Mouse (Mus musculus): ENCODE measurements at regions not wholly inside any gene's neighbourhood (a gene's known extent, or its start where the extent isn't known, plus 50 kb on each side); places are given as distances from the start of the nearest gene placed in this dataset.

GRCm38 (mm10) chr4:124442491-124443129 is 168.0 kb downstream of the 3100002H09Rik start:
- H3K9me3 ChIP-seq = no peaks in the 10 kb centered on the region
- no peak overlapping the region for H3K4me2 ChIP-seq (replicated peaks)
- peaks cover 56% of the 10 kb centered on the region for H3K27me3 ChIP-seq (replicated peaks)
- peaks cover 12% of the 10 kb centered on the region for H3K4me1 ChIP-seq
- no peak overlapping the region for H3K27ac ChIP-seq
- 9% methylated on average over 10 of the region's 10 CpGs for WGBS
- no peak for ATAC-seq (ENCODE audit: low FRiP score, low read depth)
- no peaks in the 10 kb centered on the region for H3K36me3 ChIP-seq
- H3K9ac ChIP-seq = no peak overlapping the region
- no peak overlapping the region for H3K4me3 ChIP-seq

DNA sequence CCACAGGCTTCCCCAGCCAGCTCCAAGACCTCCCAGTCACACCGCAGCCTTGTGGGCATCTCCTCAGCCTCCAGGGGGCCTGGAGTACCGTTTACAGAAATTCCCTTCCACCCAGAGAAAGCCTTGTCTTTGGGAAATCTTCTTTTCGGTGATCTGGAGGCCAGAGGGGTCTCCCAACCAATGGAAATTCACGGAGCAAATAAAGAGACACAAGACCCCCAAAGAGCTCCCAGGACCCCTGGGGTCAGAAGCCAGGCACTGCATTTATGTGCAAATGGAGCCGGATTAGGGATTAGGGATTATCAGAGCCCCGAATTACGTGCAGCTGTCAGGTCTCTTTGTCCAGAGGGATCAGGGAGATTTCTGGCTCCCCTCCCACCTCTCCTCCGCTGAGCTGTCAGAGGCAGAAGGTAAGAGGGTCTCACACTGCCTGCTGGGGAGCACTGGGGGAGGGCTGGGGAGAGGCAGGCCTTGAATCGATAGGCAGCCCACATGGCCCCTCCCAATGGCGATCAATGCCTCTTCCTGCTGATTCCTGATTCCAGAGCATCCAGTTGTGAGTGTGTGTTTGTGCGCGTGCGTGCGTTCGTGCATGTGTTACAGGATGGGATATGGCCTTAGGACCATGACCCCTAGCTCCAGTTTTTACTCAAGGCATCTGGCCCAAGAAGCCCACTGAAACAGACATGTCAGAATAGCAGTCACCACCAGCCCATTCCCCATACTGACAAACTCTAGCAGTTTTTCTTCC is 168.7 kb downstream of the 3100002H09Rik start:
- H3K27me3 ChIP-seq (replicated peaks) = peaks cover 58% of the 10 kb centered on the region
- H3K9me3 ChIP-seq = no peaks in the 10 kb centered on the region
- WGBS = 14% methylated on average over 15 of the region's 15 CpGs
- H3K4me3 ChIP-seq = no peak overlapping the region
- H3K9ac ChIP-seq = no peak overlapping the region
- H3K4me2 ChIP-seq (replicated peaks) = no peak overlapping the region
- H3K4me1 ChIP-seq = peaks cover 12% of the 10 kb centered on the region
- H3K36me3 ChIP-seq = no peaks in the 10 kb centered on the region
- H3K27ac ChIP-seq = no peak overlapping the region
- no peak for ATAC-seq (ENCODE audit: low FRiP score, low read depth)

DNA sequence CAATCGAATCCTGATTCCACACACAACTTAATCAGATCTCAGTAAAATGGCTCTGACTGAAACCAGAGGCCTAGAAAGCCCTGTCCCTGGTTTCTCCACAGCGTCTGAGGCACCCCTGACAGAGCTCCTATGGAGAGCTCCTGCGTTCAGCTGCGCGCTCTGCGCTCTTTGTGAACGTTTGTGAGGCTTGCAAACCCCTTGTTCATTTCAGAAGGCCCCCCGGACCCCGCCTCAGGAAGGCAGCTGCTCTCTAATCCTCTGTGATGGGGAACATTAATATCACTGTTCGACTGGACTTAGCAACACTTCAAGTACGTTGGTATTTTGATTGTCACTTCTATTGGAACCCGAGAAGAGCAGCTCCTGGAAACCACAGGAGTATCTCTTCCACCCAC is 175.6 kb downstream of the 3100002H09Rik start:
- Histone ChIP-seq H3K36me3 (no peaks in the 10 kb centered on the region), H3K4me2 (replicated peaks) (no peak overlapping the region), H3K27ac (no peak overlapping the region), H3K4me1 (peaks cover 10% of the 10 kb centered on the region), H3K9ac (no peak overlapping the region), H3K27me3 (replicated peaks) (peaks cover 29% of the 10 kb centered on the region), H3K4me3 (no peak overlapping the region), H3K9me3 (no peaks in the 10 kb centered on the region)
- 42% methylated on average over 12 of the region's 12 CpGs for WGBS
- ATAC-seq (ENCODE audit: low FRiP score, low read depth) = no peak

DNA sequence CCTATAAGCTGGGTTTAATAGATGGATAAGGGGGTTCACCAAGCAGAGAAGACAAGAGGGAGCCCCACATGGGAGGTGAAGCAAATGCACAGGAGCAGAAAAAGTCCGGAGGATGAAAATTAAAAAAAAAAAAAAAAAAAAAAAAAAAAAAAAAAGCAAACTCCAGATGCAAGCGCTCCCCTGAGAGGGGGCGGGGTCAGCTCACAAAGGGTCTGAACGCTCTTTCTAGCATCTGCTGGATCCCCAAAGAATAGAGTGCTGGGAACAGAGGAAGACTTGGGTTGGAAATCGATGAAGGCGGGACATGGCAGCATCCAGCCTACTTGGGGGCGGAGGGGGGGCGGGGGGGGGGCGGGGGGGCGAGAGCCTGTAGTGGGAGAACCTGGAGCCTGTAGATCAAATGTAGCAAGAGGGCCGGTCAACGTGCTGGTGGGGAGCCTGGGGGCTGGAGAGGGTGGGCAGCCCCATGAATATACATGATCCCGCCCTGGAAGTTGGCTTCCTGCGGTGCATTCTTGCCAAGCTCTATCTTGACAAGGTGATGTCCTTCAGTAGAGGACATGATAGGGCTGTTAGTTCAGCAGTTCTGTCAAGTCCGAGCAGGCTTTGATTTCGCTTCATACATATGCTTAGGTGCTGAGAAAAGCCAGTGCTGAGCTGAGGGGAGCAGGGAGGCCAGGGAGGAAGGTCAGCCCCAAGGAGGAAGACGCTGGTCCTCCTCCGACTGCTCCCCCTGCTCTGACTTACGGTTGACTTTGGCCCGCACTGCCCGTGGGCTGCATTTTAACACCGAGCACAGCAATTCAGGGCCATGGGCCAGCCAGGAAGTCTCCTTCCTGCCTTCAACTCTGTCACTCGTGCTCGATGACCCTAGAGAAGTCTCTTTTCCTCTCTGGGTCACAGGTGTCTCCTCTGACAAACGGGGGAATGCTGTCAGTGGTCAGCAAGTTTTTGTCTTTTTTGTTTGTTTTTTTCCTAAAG is 176.3 kb downstream of the 3100002H09Rik start:
- peaks cover 29% of the 10 kb centered on the region for H3K27me3 ChIP-seq (replicated peaks)
- no peak overlapping the region for H3K9ac ChIP-seq
- peak overlapping the region; percentile 42 for H3K4me2 ChIP-seq (replicated peaks)
- H3K27ac ChIP-seq = no peak overlapping the region
- H3K4me1 ChIP-seq = peaks cover 10% of the 10 kb centered on the region
- no peak overlapping the region for H3K4me3 ChIP-seq
- no peaks in the 10 kb centered on the region for H3K36me3 ChIP-seq
- H3K9me3 ChIP-seq = no peaks in the 10 kb centered on the region
- no peak for ATAC-seq (ENCODE audit: low FRiP score, low read depth)
- WGBS = 7% methylated on average over 23 of the region's 25 CpGs

DNA sequence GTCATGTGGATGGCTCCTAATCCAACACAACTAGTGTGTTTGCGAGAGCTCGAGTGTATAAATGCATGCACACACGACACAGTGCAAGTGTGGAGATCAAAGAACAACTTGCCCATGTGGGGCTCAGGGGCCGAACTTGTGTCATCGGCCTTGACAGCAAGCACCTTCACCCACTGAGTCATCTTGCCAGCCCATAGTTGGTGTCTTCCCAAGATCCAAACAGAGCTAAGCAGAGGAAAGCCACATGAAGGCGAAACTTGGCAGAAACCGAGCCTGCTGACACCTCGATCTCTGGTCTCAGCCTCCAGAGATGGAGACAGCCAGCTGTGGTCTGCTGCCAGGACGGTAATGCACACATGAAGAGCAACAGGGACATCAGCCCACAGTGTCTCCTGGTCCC is 177.1 kb downstream of the 3100002H09Rik start:
- 76% methylated on average over 9 of the region's 9 CpGs for WGBS
- Histone ChIP-seq H3K4me2 (replicated peaks) (no peak overlapping the region), H3K9me3 (no peaks in the 10 kb centered on the region), H3K4me3 (no peak overlapping the region), H3K27ac (no peak overlapping the region), H3K9ac (no peak overlapping the region), H3K4me1 (peaks cover 10% of the 10 kb centered on the region), H3K36me3 (no peaks in the 10 kb centered on the region), H3K27me3 (replicated peaks) (peaks cover 24% of the 10 kb centered on the region)
- ATAC-seq (ENCODE audit: low FRiP score, low read depth) = no peak

DNA sequence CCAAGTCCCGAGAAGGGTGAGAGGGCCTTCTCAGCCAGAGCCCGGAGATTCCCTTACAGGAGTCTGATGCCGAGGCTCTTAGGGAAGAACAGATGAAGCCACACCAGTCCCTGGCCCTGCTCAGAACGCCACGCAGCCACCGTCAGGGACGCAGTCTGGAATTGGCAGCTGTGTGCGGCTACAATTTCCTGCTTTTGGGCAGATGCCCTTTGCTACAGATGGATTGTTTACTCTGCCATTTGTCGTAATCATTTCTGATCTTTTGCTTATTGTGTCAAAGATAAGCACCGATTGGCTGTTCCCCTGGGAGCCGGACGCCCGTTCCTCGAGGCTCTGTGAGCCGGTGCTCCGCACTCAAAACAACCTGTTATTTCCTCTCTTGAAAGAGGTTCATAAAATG is 179.4 kb downstream of the 3100002H09Rik start:
- Histone ChIP-seq H3K4me2 (replicated peaks) (no peak overlapping the region), H3K4me1 (peaks cover 10% of the 10 kb centered on the region), H3K27me3 (replicated peaks) (peaks cover 11% of the 10 kb centered on the region), H3K9ac (no peak overlapping the region), H3K9me3 (no peaks in the 10 kb centered on the region), H3K4me3 (no peak overlapping the region), H3K36me3 (no peaks in the 10 kb centered on the region), H3K27ac (no peak overlapping the region)
- ATAC-seq (ENCODE audit: low FRiP score, low read depth) = no peak
- 80% methylated on average over 16 of the region's 16 CpGs for WGBS

DNA sequence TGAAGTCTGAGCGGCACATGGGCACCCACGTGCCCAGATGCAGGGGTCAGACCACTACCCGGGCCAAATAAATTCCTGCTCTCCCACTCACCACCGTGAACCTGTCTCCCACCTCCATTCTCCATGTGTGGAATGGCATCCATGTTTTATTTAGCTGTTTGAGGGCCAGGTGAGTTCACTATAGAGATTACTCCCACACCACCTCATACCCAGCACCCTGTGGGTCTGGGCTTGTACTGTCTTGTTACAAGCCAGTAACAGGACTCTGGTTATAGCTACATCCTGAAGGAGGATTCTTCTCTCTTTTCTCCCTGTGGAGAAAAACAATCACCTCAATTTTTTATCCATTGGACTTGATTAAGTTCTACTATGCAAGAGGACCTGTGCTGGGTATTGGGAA is 181.8 kb downstream of the 3100002H09Rik start:
- Histone ChIP-seq H3K36me3 (no peaks in the 10 kb centered on the region), H3K4me3 (no peak overlapping the region), H3K4me2 (replicated peaks) (no peak overlapping the region), H3K27me3 (replicated peaks) (peaks cover 11% of the 10 kb centered on the region), H3K27ac (no peak overlapping the region), H3K4me1 (0 out of 2 replicates have a peak, but pooled peaks cover 3% of the 10 kb centered on the region), H3K9ac (no peak overlapping the region), H3K9me3 (no peaks in the 10 kb centered on the region)
- ATAC-seq (ENCODE audit: low FRiP score, low read depth) = no peak
- WGBS = 88% methylated on average over 4 of the region's 4 CpGs

DNA sequence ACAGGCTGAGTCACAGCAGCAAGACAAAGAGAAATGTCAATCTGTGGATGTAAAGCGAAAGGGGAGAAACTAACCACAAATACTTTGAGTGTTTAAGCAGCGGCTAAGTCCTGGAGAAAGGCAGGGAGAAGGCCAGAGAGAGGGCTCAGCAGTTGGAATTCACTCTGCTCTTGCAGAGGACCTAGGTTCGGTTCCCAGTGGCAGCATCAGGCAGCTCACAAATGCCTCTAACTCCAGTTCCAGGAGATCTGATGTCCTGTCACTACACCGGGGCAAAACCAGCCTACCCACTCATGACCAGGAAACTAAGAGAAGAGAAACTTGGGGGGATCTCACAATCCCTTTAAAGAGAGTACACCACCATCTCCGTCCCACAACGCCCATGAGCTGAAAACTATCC is 188.2 kb downstream of the 3100002H09Rik start:
- Histone ChIP-seq H3K4me2 (replicated peaks) (no peak overlapping the region), H3K27me3 (replicated peaks) (no peaks in the 10 kb centered on the region), H3K4me3 (no peak overlapping the region), H3K9me3 (no peaks in the 10 kb centered on the region; the same call in 1 of the 2 replicates), H3K36me3 (no peaks in the 10 kb centered on the region), H3K4me1 (no peaks in the 10 kb centered on the region), H3K27ac (no peak overlapping the region), H3K9ac (no peak overlapping the region)
- no peak for ATAC-seq (ENCODE audit: low FRiP score, low read depth)
- WGBS = 91% methylated on average over 6 of the region's 6 CpGs

DNA sequence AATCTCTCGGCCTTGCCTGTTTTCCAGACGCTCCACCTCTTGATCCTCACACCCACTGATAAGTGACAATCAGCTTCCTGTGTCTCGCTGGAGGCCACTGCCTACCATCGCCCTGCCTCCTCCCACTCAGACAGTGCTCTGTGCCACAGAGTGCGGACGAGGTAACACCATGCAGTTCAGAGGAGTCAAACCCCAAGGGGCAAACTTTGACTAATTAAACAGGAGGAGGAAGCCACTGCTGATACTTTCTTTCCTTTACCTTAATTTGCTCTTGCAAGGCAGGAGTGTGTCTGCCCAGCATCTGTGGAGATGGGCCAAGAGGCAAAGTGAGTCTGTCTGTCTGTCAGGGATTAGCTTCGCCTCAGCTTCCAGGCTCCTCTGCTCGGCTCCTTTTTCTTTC is 192.2 kb downstream of the 3100002H09Rik start:
- Histone ChIP-seq H3K9ac (no peak overlapping the region), H3K4me3 (no peak overlapping the region), H3K27me3 (replicated peaks) (no peaks in the 10 kb centered on the region), H3K4me1 (no peaks in the 10 kb centered on the region), H3K36me3 (no peaks in the 10 kb centered on the region), H3K9me3 (no peaks in the 10 kb centered on the region; the same call in 1 of the 2 replicates), H3K27ac (no peak overlapping the region), H3K4me2 (replicated peaks) (no peak overlapping the region)
- ATAC-seq (ENCODE audit: low FRiP score, low read depth) = no peak
- WGBS = 52% methylated on average over 8 of the region's 8 CpGs

GRCm38 (mm10) chr4:124417176-124417575 is 193.4 kb downstream of the 3100002H09Rik start:
- WGBS = 88% methylated on average over 8 of the region's 8 CpGs
- Histone ChIP-seq H3K9me3 (no peaks in the 10 kb centered on the region; the same call in 1 of the 2 replicates), H3K9ac (no peak overlapping the region), H3K4me3 (no peak overlapping the region), H3K27ac (no peak overlapping the region), H3K4me2 (replicated peaks) (no peak overlapping the region), H3K36me3 (no peaks in the 10 kb centered on the region), H3K4me1 (no peaks in the 10 kb centered on the region), H3K27me3 (replicated peaks) (no peaks in the 10 kb centered on the region)
- ATAC-seq (ENCODE audit: low FRiP score, low read depth) = no peak

DNA sequence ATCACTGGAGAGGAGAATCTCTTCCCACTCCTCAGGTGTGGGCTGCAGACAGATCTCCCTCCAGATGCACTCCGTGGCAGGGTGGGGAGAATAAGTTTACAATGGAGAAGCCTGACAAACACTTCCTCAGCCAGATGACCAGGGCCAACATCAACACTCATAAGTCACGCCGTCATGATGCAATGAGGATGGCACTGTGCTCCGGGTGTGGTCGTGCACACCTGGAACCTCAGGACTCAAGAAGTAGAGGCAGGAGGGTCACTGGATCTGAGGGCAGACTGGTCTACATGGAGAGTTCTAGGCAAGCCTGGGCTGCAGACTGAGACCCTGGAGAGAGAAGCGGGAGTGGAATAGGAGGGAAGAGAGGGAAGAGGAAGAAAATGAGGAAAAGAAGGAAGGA is 194.3 kb downstream of the 3100002H09Rik start:
- H3K27me3 ChIP-seq (replicated peaks) = no peaks in the 10 kb centered on the region

GRCm38 (mm10) chr4:124414386-124414785 is 196.2 kb downstream of the 3100002H09Rik start:
- H3K9ac ChIP-seq = no peak overlapping the region
- no peaks in the 10 kb centered on the region for H3K36me3 ChIP-seq
- WGBS = 92% methylated on average over 7 of the region's 7 CpGs
- no peak overlapping the region for H3K4me2 ChIP-seq (replicated peaks)
- ATAC-seq (ENCODE audit: low FRiP score, low read depth) = no peak
- no peaks in the 10 kb centered on the region for H3K27me3 ChIP-seq (replicated peaks)
- no peak overlapping the region for H3K27ac ChIP-seq
- H3K9me3 ChIP-seq = no peaks in the 10 kb centered on the region; the same call in 1 of the 2 replicates
- H3K4me3 ChIP-seq = no peak overlapping the region
- no peaks in the 10 kb centered on the region for H3K4me1 ChIP-seq

More for the DNA sequence above, 194.3 kb downstream of the 3100002H09Rik start:
- Histone ChIP-seq H3K9ac (no peak overlapping the region), H3K4me2 (replicated peaks) (no peak overlapping the region), H3K27ac (no peak overlapping the region), H3K4me3 (no peak overlapping the region), H3K9me3 (no peaks in the 10 kb centered on the region; the same call in 1 of the 2 replicates), H3K36me3 (no peaks in the 10 kb centered on the region), H3K4me1 (no peaks in the 10 kb centered on the region)
- 95% methylated on average over 6 of the region's 6 CpGs for WGBS
- no peak for ATAC-seq (ENCODE audit: low FRiP score, low read depth)
